Mouse (Mus musculus) right cerebral cortex, postnatal 14 days (tissue): Measurements from ENCODE around the gene A430078G23Rik.
"Not testable (repeated sequence)": the region's sequence is repeated elsewhere in the genome, so short reads cannot be mapped to it uniquely, and the experiment has no call there.

Source experiments
- DNase-seq: peaks from one replicate; pipeline ENCODE4 v3.0.0; 2022

Gene A430078G23Rik

GRCm38 (mm10) chr8:3353189-3353810, at the start of gene A430078G23Rik:
A430078G23Rik (plus strand) TSS chr8:3353415.
- DNase-seq = no peak

GRCm38 (mm10) chr8:3308205-3308800, 44.9 kb upstream of the A430078G23Rik start:
- DNase-seq = not testable (repeated sequence)

DNA sequence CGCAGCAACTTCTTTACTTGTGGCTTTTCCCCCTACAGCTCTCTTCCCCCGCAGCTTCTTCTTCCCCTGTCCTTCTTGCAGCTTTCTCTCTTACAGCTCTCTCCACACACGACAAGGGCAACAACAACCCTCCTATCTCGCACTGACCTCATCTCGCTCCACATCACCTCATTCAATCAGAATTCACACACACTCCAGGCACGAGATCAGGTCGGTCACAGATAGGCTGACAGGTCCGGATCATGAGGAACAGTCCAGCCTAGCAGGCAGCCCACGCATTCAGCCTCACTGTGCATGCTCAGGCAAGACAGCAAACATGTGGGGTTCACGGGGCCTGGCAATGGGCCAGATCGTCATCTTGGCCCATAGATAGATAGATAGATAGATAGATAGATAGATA, 43.6 kb upstream of the A430078G23Rik start:
- no peak for DNase-seq

GRCm38 (mm10) chr8:3311482-3311881, 41.7 kb upstream of the A430078G23Rik start:
- DNase-seq = no peak

DNA sequence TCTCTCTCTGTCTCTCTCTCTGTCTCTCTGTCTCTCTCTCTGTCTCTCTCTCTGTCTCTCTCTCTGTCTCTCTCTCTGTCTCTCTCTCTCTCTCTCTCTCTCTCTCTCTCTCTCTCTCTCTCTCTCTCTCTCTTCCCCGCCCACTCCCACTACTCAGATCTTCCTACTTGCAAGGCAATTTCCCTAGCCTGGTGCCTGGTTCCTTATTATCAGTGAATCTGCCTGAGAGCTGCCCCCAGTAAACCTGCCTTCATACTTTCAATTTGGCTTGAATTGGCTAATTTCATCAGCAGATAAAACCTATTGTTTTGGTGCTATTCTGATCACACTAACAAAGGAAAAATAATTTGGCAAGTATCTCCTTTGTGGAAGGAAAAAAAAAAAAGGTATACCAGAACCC, 39.8 kb upstream of the A430078G23Rik start:
- DNase-seq = not testable (repeated sequence)

DNA sequence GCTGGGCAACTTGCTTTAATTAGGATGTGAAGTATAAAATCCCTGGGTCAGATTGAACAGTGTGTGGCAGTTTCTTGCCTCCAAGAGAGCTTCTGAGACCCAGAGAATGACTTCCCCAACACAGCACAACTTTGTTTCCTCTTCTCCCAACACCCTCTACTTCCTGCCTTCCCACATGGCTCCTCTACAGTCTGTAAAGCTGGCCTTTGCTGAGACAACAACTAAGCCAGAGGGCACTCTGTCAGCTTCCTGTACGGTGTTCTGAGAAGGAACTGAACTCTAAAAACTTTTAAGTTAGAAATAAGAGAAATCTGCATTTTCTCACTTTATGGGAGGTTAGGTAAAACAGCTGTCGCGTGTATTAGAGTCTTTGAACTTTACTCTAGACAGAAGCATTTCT, 39.4 kb upstream of the A430078G23Rik start:
- DNase-seq = no peak

GRCm38 (mm10) chr8:3314345-3314744, 38.9 kb upstream of the A430078G23Rik start:
- DNase-seq = no peak

- DNase-seq = no peak
Measured at GRCm38 (mm10) chr8:3316585-3316984, 36.6 kb upstream of the A430078G23Rik start.

GRCm38 (mm10) chr8:3319267-3319666, 33.9 kb upstream of the A430078G23Rik start:
- DNase-seq = not testable (repeated sequence)

- DNase-seq = no peak
Measured at GRCm38 (mm10) chr8:3324253-3324652, 29.0 kb upstream of the A430078G23Rik start.

GRCm38 (mm10) chr8:3327056-3327455, 26.2 kb upstream of the A430078G23Rik start:
- DNase-seq = no peak

GRCm38 (mm10) chr8:3327538-3328245, 25.5 kb upstream of the A430078G23Rik start:
- no peak for DNase-seq

GRCm38 (mm10) chr8:3330662-3331061, 22.6 kb upstream of the A430078G23Rik start:
- DNase-seq = peak; percentile 37

DNA sequence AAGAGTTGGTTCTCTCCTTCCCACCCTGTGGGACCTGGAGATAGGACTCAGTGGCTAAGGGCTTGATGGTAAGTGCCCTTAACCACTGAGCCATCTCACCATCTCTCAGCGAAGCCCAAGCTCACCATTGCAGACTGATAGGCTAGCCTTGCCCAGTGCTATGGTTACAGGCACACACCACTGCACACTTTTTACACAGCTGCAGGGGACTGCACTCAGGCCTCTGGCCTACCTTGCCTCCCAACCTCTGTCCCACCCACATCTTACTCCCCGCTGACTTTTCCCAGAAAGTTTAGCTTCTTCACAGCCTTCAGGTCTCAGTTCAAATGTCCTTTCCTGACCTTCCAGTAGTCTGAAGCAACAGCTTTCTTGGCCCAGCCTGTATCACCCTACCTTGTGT, 21.5 kb upstream of the A430078G23Rik start:
- DNase-seq = no peak

DNA sequence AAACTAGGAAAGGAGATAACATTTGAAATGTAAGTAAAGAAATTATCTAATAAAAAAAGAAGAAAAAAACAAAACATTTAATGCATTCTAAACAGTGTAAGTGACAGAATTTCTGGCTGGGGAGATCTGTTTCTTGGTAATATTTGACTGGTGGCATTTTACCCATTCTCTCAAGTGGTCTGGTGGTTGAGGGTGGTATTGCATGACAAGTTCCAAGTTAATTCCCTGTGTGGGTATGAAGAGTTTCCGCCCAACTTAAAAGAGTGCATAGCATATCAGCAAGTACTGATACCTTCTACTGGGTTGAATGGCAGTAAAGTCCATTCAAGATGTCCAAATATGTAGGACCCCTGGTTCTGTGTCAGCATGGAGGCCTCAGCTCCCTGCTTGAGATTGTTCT, 17.3 kb upstream of the A430078G23Rik start:
- DNase-seq = no peak

- peak; percentile 25 for DNase-seq
Measured at GRCm38 (mm10) chr8:3336658-3337524, 16.3 kb upstream of the A430078G23Rik start.

DNA sequence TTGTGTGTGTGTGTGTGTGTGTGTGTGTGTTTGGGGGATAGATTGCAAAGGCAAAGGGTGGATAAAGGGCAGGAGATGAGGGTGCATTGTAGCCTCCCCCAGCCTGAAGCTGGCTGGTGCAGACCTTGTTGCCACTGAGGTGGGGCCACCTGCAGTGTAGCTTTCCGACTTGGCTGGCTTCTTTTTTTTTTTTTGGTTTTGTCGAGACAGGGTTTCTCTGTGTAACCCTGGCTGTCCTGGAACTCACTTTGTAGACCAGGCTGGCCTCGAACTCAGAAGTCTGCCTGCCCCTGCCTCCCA, 15.7 kb upstream of the A430078G23Rik start:
- DNase-seq = not testable (repeated sequence)

DNA sequence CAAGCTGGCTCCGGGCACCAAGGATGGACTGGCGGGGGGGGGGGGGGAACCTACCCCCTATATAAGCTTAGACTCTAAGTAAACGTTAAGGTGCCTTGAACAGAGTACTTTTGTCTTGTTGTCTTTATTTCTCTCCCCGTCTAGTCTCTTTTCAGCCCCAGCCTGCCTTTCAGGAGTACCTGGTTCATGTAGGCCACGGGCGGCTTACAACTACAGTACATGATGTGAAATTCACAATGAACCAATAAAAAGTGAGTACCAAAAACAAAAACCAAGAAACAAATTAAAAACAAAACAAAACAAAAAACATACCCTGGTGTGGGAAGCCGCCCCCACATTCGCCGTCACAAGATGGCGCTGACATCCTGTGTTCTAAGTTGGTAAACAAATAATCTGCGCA, 15.2 kb upstream of the A430078G23Rik start:
- DNase-seq = no peak

DNA sequence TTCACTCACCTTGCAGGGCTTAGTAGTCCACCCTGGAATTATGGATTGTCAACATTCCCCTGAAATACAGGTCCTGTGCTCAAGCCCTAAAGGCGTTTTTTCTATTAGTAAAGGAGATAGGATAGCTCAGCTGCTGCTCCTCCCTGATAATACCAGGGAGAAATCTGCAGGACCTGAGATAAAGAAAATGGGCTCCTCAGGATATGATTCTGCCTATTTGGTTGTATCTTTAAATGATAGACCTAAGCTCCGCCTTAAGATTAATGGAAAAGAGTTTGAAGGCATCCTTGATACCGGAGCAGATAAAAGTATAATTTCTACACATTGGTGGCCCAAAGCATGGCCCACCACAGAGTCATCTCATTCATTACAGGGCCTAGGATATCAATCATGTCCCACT, 12.5 kb upstream of the A430078G23Rik start:
- not testable (repeated sequence) for DNase-seq

DNA sequence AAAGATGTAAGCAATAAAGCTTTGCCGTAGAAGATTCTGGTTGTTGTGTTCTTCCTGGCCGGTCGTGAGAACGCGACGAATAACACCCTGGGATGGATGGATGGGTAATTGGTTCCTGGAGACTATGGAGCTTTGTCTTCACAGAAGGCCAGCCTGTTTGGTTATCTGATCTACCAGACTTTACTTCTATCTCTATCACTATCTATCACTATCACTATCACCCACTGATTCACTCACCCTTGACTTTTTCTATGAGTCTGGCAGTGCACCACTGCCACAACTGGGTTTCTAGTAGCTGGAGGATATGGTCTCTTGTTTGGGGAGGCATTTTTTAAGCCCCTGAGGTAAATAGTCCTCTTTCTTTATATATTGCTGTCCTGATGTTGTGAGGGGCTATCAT, 7.9 kb upstream of the A430078G23Rik start:
- DNase-seq = no peak

DNA sequence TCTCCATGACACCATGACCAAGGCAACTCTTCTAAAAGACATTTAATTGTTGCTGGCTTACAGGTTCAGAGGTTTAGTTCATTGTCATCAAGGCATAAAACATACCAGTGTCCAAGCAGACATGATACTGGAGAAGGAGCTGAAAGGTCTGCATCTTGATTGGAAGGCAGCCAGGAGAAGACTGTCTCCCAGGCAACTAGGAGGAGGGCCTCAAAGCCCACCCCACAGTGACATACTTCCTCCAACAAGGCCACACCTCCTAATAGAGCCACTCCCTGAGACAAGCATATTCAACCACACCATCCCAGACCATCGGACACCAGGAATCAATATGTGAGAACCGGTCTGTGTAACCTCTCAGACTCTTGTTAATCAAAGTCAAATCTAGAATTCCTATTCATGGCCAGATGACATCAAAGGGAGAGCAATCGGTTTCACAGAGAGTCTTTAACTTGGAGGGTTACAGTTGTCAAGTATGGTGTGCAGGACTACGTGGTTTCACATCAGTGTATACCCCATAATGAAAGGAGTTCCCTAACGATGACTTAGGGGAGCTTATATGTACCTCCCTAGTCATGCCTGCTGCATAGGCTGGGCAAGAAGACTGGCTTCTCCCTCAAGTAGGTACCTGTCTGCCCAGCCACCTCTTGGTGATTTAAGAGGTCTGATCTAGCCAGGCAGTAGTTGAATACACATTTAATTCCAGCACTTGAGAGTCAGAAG, 6.4 kb upstream of the A430078G23Rik start:
- DNase-seq = no peak

GRCm38 (mm10) chr8:3348142-3348823, 4.9 kb upstream of the A430078G23Rik start:
- no peak for DNase-seq
